Mouse (Mus musculus): Measurements from ENCODE around the gene Spop. TPM values are rescaled to one million over a fixed set of nuclear protein-coding genes. Genes with fewer than 3 reads are reported as not detected.

Spop gene
- total RNA-seq, 2 experiments from 2014 or later = 159 to 164 TPM

GRCm38 (mm10) chr11:95519996-95520395, 106.1 kb downstream of the Spop start:
- no peak for DNase-seq

GRCm38 (mm10) chr11:95520456-95521072, 106.7 kb downstream of the Spop start:
- peak; percentile 83 to 90 for DNase-seq

- DNase-seq = peak; percentile 72 to 86
These were observed 107.7 kb downstream of the Spop start for GRCm38 (mm10) chr11:95521563-95521962.

- no peak for DNase-seq
These were observed 113.4 kb downstream of the Spop start for GRCm38 (mm10) chr11:95527307-95527706.

GRCm38 (mm10) chr11:95528231-95528630, 114.4 kb downstream of the Spop start:
- DNase-seq = no peak

GRCm38 (mm10) chr11:95532353-95533072, 118.6 kb downstream of the Spop start:
- DNase-seq = no peak

- peak; percentile 83 to 94 for DNase-seq
These were observed 119.7 kb downstream of the Spop start for GRCm38 (mm10) chr11:95533484-95534160.

- peak in 1 of 2 experiments; percentile 44 for DNase-seq
These were observed 124.7 kb downstream of the Spop start for GRCm38 (mm10) chr11:95538378-95539104.

- no peak for DNase-seq
These were observed 126.9 kb downstream of the Spop start for GRCm38 (mm10) chr11:95540637-95541385.

Other genes starting within 250 kb of the Spop start
- not detected for gene Tac4, start 152.6 kb upstream of the Spop start, total RNA-seq (2021)
- 10 to 100 TPM; 25.7 to 30.8 TPM for gene Kat7, start 103.8 kb upstream of the Spop start, total RNA-seq (2021)
- 1 to 10 TPM; 6.6 to 7.0 TPM for gene Fam117a, start 77.1 kb upstream of the Spop start, total RNA-seq (2021)
- gene Slc35b1, start 29.4 kb upstream of the Spop start, total RNA-seq (2021) = 10 to 100 TPM; 32.0 to 37.3 TPM
- under 1 TPM; 0.47 to 0.64 TPM for gene Nxph3, start 100.5 kb downstream of the Spop start, total RNA-seq (2021)
- gene Ngfr, start 173.7 kb downstream of the Spop start, total RNA-seq (2021) = under 1 TPM; 0.37 to 0.64 TPM

Measured in heart, adult 18-20 months (tissue).